ENCODE assay signal across 16 mouse cellular contexts in the genomic region with DNA sequence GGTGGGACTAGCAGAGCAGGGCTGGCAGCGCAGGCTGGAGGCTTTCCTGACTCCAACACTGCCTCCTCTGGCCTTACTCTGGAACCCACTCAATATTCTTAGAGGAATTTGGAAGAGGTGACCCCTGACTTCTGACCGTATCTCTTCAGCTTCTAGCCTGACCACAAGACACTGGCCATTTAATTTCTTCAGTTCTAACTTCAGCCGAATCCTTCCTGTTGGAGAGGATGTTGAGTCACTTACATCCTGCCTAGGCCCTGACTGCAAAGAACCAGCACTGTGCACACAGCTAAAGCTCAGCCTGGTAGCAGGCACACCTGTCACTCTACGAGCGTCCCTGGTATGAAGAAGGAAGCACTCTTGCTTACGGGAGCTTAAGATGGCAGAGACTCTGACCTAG. TPM values are rescaled to one million over a fixed set of nuclear protein-coding genes. Genes with fewer than 3 reads are reported as not detected.
DNase-seq lines count a peak whose midpoint lies in the region; ATAC-seq and TF ChIP-seq lines count a peak whose summit lies in the region.
"Had no signal": no experiment of that assay in that cellular context is flagged by ENCODE, and none has a peak within 500 bp of the region (broad histone marks: within the 10 kb centered on the region; RNA-seq: fewer than 3 reads in every experiment).

No protein-coding gene starts in this region.

- H3K36me3 ChIP-seq in kidney, postnatal 0 days (ENCODE audit: insufficient read depth, low read length): no peaks in the 10 kb centered on the region
- H3K36me3 ChIP-seq in kidney, embryonic 16.5 days (ENCODE audit: insufficient read depth, low read length): no peaks in the 10 kb centered on the region
- H3K36me3 ChIP-seq: midbrain, embryonic 10.5 days; neural tube, embryonic 15.5 days had no signal

- no peak for TF ChIP-seq CTCF in kidney, postnatal 0 days (IDR thresholded peaks at IDR 0.05; ENCODE audit: low read depth)

- no peaks in the 10 kb centered on the region for H3K4me1 ChIP-seq in kidney, postnatal 0 days (replicated peaks; ENCODE audit: insufficient read depth, low read length)
- H3K4me1 ChIP-seq in kidney, embryonic 16.5 days (ENCODE audit: insufficient read depth, low read length): peaks cover 12% of the 10 kb centered on the region; the same call in 1 of the 2 replicates
- H3K4me1 ChIP-seq: midbrain, embryonic 10.5 days; neural tube, embryonic 15.5 days had no signal

- H3K4me2 ChIP-seq in kidney, postnatal 0 days (ENCODE audit: low read length): no peak overlapping the region
- no peak overlapping the region for H3K4me2 ChIP-seq in kidney, embryonic 16.5 days (replicated peaks; ENCODE audit: low read depth, low read length)
- H3K4me2 ChIP-seq: heart, embryonic 11.5 days; neural tube, embryonic 15.5 days had no signal

- no peaks in the 10 kb centered on the region for H3K27me3 ChIP-seq in kidney, postnatal 0 days (ENCODE audit: insufficient read depth, low read length)
- no peaks in the 10 kb centered on the region for H3K27me3 ChIP-seq in kidney, embryonic 16.5 days (ENCODE audit: insufficient read depth, low read length)
- H3K27me3 ChIP-seq: neural tube, embryonic 15.5 days had no signal

- no peak overlapping the region for H3K9ac ChIP-seq in kidney, postnatal 0 days (ENCODE audit: low read depth, low read length)
- no peak overlapping the region for H3K9ac ChIP-seq in kidney, embryonic 16.5 days (replicated peaks; ENCODE audit: low read length)
- H3K9ac ChIP-seq: neural tube, embryonic 15.5 days had no signal

- intact Hi-C loops in heart, postnatal 10 days (cut with DNase I): loop anchor here (5.0 kb wide), 2 partner anchors 63 to 118 kb away; partner anchors contain the start of gene S100a7a
- intact Hi-C loops in gastrocnemius, postnatal 14 days (cut with DNase I; ENCODE audit: low total_unique reads): no loop called here

- ATAC-seq in kidney, postnatal 0 days (replicated peaks; ENCODE audit: low FRiP score, low read depth): no peak
- no peak for ATAC-seq in kidney, embryonic 16.5 days (ENCODE audit: low FRiP score, low TSS enrichment)
- peak; percentile 55 for ATAC-seq in megakaryocyte, adult 5-6 weeks (ENCODE audit: poor library complexity, severe bottlenecking)
- ATAC-seq: forebrain, embryonic 16.5 days had no signal

- H3K27ac ChIP-seq in kidney, postnatal 0 days: no peak overlapping the region; the same call in 1 of the 2 replicates
- H3K27ac ChIP-seq in kidney, embryonic 16.5 days (ENCODE audit: low read length): no peak overlapping the region
- H3K27ac ChIP-seq: midbrain, embryonic 10.5 days; neural tube, embryonic 15.5 days had no signal

- 71% methylated on average over 6 of the region's 6 CpGs for WGBS in kidney, postnatal 0 days
- WGBS in kidney, embryonic 16.5 days: 72% methylated on average over 6 of the region's 6 CpGs

- no peaks in the 10 kb centered on the region for H3K9me3 ChIP-seq in kidney, postnatal 0 days (replicated peaks; ENCODE audit: low read length)
- no peaks in the 10 kb centered on the region for H3K9me3 ChIP-seq in kidney, embryonic 16.5 days (ENCODE audit: low read length)
- H3K9me3 ChIP-seq: midbrain, embryonic 10.5 days; neural tube, embryonic 15.5 days had no signal

- peak; percentile 44 for DNase-seq in kidney, postnatal 0 days (ENCODE audit: low spot score)
- peak; percentile 50 for DNase-seq in T-cell, adult 2 months (ENCODE audit: low spot score)
- DNase-seq in thymus, postnatal 14 days: peak; percentile 66
- no peak for DNase-seq in heart, postnatal 10 days
- DNase-seq in adipocyte (ENCODE audit: low spot score): no peak
- DNase-seq in gastrocnemius, postnatal 14 days: no peak

- H3K4me3 ChIP-seq in kidney, postnatal 0 days (replicated peaks; ENCODE audit: low read depth, low read length): no peak overlapping the region
- H3K4me3 ChIP-seq in kidney, embryonic 16.5 days (ENCODE audit: low read length): no peak overlapping the region
- H3K4me3 ChIP-seq: midbrain, embryonic 10.5 days; neural tube, embryonic 15.5 days had no signal

RNA-seq across cellular contexts. Expression of gene S100a2, which starts 0.7 kb away (rescaled TPM):
- polyA plus RNA-seq in kidney, postnatal 0 days (2015; fragmentation: Nextera tagmentation; extraction: Ambion mirVana): not detected in 2 replicates
- not detected in 2 replicates for polyA plus RNA-seq in kidney, embryonic 16.5 days (2015; fragmentation: Nextera tagmentation; extraction: Ambion mirVana)
- total RNA-seq in megakaryocyte, adult 5-6 weeks (2015): not detected in 2 replicates
- not detected in 2 replicates for total RNA-seq in megakaryocyte, adult 5-6 weeks (2017)
- not detected for total RNA-seq in heart, postnatal 10 days (2021)
- not detected for total RNA-seq in gastrocnemius, postnatal 14 days (2021)
- total RNA-seq: layer of hippocampus, postnatal 14 days; liver, adult 2 months had no signal
- polyA plus RNA-seq: embryonic facial prominence, embryonic 11.5 days; forebrain, embryonic 16.5 days; heart, embryonic 11.5 days; intestine, embryonic 14.5 days; liver, adult 2 months; midbrain, embryonic 10.5 days; neural tube, embryonic 15.5 days had no signal

RNA-seq across cellular contexts. Expression of gene Gm42674, which starts 12.3 kb away (rescaled TPM):
- polyA plus RNA-seq in kidney, postnatal 0 days (2015; fragmentation: Nextera tagmentation; extraction: Ambion mirVana): not detected in 2 replicates
- not detected in 2 replicates for polyA plus RNA-seq in kidney, embryonic 16.5 days (2015; fragmentation: Nextera tagmentation; extraction: Ambion mirVana)
- total RNA-seq in megakaryocyte, adult 5-6 weeks (2015): not detected in 2 replicates
- total RNA-seq in megakaryocyte, adult 5-6 weeks (2017): 2.9 and 5.7 TPM in 2 replicates
- total RNA-seq in heart, postnatal 10 days (2021): not detected
- total RNA-seq in gastrocnemius, postnatal 14 days (2021): not detected
- total RNA-seq: layer of hippocampus, postnatal 14 days; liver, adult 2 months had no signal
- polyA plus RNA-seq: embryonic facial prominence, embryonic 11.5 days; forebrain, embryonic 16.5 days; heart, embryonic 11.5 days; intestine, embryonic 14.5 days; liver, adult 2 months; midbrain, embryonic 10.5 days; neural tube, embryonic 15.5 days had no signal

RNA-seq across cellular contexts. Expression of gene S100a4, which starts 14.2 kb away (rescaled TPM):
- 11.5 and 18.3 TPM in 2 replicates for polyA plus RNA-seq in kidney, postnatal 0 days (2015; fragmentation: Nextera tagmentation; extraction: Ambion mirVana)
- polyA plus RNA-seq in kidney, embryonic 16.5 days (2015; fragmentation: Nextera tagmentation; extraction: Ambion mirVana): 3.6 and 5.5 TPM in 2 replicates
- total RNA-seq in megakaryocyte, adult 5-6 weeks (2015): 2,878 and 2,936 TPM in 2 replicates
- 3,102 and 3,469 TPM in 2 replicates for total RNA-seq in megakaryocyte, adult 5-6 weeks (2017)
- 10 to 100 TPM; 10.3 to 11.7 TPM for total RNA-seq in heart, postnatal 10 days (2021)
- 10 to 100 TPM; 11.1 to 16.5 TPM for total RNA-seq in gastrocnemius, postnatal 14 days (2021)

RNA-seq across cellular contexts. Expression of gene S100a5, which starts 18.9 kb away (rescaled TPM):
- polyA plus RNA-seq in kidney, postnatal 0 days (2015; fragmentation: Nextera tagmentation; extraction: Ambion mirVana): 0.77 and 1.4 TPM in 2 replicates
- polyA plus RNA-seq in kidney, embryonic 16.5 days (2015; fragmentation: Nextera tagmentation; extraction: Ambion mirVana): 0.45 and 0.99 TPM in 2 replicates
- not detected in 2 replicates for total RNA-seq in megakaryocyte, adult 5-6 weeks (2015)
- 3.4 TPM in 1 of 2 replicates, not detected in the other for total RNA-seq in megakaryocyte, adult 5-6 weeks (2017)
- total RNA-seq in heart, postnatal 10 days (2021): not detected
- total RNA-seq in gastrocnemius, postnatal 14 days (2021): not detected
- total RNA-seq: layer of hippocampus, postnatal 14 days; liver, adult 2 months had no signal
- polyA plus RNA-seq: embryonic facial prominence, embryonic 11.5 days; forebrain, embryonic 16.5 days; heart, embryonic 11.5 days; liver, adult 2 months; midbrain, embryonic 10.5 days; neural tube, embryonic 15.5 days had no signal

RNA-seq across cellular contexts. Expression of gene S100a6, which starts 23.3 kb away (rescaled TPM):
- 395 and 525 TPM in 2 replicates for polyA plus RNA-seq in kidney, postnatal 0 days (2015; fragmentation: Nextera tagmentation; extraction: Ambion mirVana)
- polyA plus RNA-seq in kidney, embryonic 16.5 days (2015; fragmentation: Nextera tagmentation; extraction: Ambion mirVana): 173 and 181 TPM in 2 replicates
- total RNA-seq in megakaryocyte, adult 5-6 weeks (2015): 2,141 and 2,313 TPM in 2 replicates
- 1,043 and 1,047 TPM in 2 replicates for total RNA-seq in megakaryocyte, adult 5-6 weeks (2017)
- total RNA-seq in heart, postnatal 10 days (2021): 10 to 100 TPM; 81.8 to 85.3 TPM
- total RNA-seq in gastrocnemius, postnatal 14 days (2021): 10 to 100 TPM; 69.9 to 95.9 TPM

Comparison
In these comparisons a context has a peak if more than half of its experiments do, and no peak if none do; other contexts are left out.
1. DNase-seq: peak in kidney, postnatal 0 days (single experiment), T-cell, adult 2 months (single experiment) and thymus, postnatal 14 days (single experiment); none in heart, postnatal 10 days (0 of 2), adipocyte (single experiment) and gastrocnemius, postnatal 14 days (single experiment).
2. RNA of gene S100a4, which starts 14.2 kb away (total RNA-seq): 2,878 to 3,469 TPM in megakaryocyte, adult 5-6 weeks; 11.1 to 16.5 TPM in gastrocnemius, postnatal 14 days and 10.3 to 11.7 TPM in heart, postnatal 10 days; every median in the first group is over 100 times any median in the second.